Comparison of ENCODE assay signal across 16 mouse cellular contexts in genomic region chr16:14884916-14885315, GRCm38 (mm10). TPM values are rescaled to one million over a fixed set of nuclear protein-coding genes. Genes with fewer than 3 reads are reported as not detected.
"Had no signal": no experiment of that assay in that cellular context is flagged by ENCODE, and none has a peak within 500 bp of the region (broad histone marks: within the 10 kb centered on the region; RNA-seq: fewer than 3 reads in every experiment).

No protein-coding gene starts in this region.

- DNase-seq: kidney, adult 9 months; kidney, postnatal 14 days; kidney, postnatal 4 days; layer of hippocampus, adult 9-11 months; liver, embryonic 13.5 days; lung, adult 2 months; lung, postnatal 14 days; lung, postnatal 4 days; midbrain, embryonic 14.5 days; right cerebral cortex, adult 18-20 months; right cerebral cortex, postnatal 14 days; spleen, adult 18-20 months; thymus, postnatal 25 days had no signal

RNA-seq across cellular contexts. Expression of gene Efcab1, which starts 21.5 kb away (rescaled TPM):
- total RNA-seq: liver, adult 2 months; megakaryocyte progenitor cell, adult 5-6 weeks; megakaryocyte-erythroid progenitor cell, adult 5-6 weeks had no signal
